Mouse (Mus musculus): Measurements from ENCODE around the gene Med25.

The Med25 gene

DNA sequence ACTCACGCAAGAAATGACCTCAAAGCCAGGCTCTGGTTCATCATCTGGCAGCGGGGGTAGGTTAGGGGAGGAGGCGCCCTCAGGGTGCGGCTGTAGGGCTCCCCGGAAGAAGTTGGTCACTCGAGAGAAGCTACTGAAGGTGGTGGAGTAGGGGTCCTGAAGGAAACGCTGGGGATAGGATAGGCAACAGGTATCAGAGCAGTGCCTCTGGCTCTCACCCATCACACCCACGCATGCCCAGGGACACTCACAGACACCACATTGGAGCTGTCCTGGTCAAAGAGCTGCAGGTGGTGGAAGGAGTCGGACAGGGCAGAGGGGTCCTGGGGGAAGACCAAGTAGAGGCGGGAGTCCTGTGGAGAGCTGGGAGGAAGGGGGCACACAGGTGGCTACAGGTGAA is 47.5 kb downstream of the Med25 start:
- DNase-seq: no peak

DNA sequence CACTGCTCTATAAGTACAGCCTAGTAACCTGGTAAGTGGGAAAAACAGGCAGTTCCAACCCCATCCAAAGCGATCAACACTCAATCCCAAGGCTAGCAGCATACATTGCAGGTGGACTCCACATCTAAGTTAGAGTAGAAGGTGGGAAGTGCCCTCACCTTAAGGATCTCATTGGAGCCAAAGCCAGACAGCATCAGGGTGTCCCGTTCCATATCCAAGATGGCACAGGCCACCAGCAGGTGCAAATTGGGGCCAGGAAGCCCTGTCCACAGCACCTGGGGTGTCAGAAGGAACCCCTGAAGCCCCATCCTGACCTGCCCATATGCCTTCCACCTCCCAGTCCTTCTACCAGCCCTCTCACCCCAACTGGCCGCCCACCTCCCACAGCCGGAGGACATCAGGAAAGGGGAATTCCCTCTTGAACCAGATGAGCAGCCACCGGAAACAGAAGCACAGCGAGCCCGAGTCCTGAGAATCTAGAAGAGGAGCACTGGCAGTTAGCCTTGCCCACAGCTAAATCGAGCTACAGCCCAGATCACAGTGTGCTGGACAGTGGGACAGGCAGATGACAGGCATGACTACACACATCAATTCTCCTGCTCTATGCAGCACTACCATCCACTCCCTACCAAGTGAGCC is 50.6 kb downstream of the Med25 start:
- DNase-seq: no peak

DNA sequence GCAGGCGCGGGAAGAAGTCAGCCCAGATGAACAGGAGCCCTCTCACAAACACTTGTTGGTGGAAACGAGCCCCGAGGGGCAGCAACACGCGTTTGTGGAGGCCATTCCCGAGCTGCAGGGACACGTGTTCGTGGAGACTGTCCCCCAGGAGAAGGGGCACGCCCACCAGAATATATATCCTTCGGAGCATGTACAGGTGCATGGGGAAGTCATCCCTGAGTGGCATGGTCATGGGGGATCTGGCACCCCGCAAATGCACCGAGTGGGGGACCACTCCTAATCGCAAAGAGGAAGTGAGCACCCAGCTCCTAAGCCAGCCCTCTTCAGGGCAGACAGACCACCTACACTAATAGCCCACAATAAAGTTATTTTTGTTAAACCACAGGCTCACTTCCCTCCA is 52.1 kb downstream of the Med25 start:
- no peak for DNase-seq

DNA sequence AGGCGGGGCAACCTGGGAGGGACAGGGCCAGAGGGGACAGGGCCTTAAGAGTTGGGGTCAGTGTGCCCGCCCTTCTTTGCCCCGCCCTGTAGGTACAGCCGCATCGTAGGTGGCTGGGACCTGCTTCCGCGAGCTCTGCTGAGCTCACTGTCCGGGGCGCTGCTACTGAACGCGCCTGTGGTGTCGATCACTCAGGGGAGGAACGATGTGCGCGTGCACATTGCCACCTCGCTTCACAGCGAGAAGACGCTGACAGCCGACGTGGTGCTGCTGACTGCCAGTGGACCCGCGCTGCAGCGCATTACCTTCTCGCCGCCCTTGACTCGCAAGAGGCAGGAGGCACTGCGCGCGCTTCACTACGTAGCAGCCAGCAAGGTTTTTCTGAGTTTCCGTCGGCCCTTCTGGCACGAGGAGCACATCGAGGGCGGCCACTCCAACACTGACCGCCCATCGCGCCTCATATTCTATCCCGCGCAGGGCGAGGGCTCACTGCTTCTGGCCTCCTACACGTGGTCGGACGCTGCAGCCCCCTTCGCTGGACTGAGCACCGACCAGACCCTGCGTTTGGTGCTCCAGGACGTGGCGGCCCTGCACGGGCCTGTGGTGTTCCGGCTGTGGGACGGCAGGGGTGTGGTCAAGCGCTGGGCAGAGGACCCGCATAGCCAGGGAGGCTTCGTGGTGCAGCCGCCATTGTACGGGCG is 52.9 kb downstream of the Med25 start:
- peak; percentile 55 to 69 for DNase-seq

DNA sequence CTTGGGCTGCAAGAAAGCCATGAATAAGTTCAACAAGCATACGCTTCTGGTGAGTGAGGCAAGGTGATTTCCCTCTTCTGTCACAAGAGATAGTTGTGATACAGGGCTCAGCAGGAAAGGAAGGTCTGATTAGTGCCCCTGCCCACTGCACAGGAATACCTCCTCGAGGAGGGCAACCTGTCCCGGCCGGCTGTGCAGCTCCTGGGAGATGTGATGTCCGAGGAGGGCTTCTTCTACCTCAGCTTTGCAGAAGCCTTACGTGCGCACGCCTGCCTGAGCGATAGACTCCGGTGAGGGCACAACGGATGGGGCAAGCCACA is 53.4 kb downstream of the Med25 start:
- DNase-seq: no peak

DNA sequence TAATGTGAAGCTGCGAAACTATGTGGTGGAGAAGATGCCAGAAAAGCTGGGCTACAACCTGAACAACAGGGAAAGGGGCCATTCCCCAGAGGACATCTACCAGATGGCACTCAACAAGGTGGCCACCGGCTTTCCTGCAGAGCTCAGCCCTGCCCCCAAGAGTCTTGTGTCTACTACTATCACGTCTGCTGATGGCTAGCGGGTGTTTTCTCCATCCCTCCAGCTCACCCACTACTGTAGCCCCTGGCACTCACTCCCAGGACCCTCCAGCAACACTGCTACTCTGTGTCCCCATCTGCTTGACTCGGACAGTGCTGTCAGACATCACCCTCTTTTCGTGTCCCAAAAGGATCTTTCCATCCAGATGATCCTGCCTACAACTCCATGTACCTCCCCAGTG is 54.4 kb downstream of the Med25 start:
- no peak for DNase-seq

DNA sequence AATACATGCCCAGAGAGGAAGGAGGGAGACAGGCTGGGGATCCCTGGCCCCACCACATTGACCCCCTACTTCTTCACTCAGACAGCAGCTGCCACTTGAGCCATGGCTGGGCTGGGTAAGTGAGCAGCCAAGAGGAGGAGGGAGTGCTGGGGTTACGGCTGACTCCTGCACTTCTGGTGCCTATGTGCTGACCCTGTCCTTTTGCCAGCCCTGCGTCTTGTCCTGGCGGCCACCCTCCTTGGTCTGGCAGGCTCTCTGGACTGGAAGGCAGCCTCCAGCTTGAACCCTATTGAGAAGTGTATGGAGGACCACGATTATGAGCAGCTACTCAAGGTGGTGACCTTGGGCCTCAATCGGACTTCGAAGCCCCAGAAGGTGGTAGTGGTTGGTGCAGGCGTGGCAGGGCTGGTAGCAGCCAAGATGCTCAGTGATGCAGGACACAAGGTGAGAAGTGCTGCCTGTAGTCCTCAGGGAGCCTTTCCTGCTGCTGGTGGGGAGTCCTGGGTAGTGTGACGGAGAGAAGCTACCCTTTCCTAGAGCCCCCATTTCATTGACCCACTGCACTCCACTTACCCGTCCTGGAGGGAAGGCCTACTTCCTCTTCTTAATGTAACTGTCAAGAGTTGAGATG is 56.0 kb downstream of the Med25 start:
- DNase-seq: no peak

DNA sequence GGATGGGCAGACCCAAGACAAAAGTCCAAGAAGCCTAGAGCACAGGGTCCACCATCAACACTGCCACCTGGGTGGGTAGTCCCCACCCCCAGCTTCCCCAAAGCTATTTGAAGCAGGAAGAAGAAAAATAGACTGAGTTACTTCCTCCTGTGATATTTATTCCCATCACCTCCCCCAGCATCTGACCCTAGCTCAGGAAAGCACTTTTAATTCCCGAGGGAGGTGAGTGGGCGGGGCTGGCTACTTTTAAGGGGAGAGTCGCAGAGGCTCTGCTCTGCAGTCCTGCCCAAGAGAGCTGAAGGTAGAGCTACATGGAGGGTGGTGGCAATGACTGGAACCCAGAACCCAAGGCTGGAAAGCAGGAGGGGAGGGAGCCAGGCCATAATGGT is 56.5 kb downstream of the Med25 start:
- DNase-seq: no peak

DNA sequence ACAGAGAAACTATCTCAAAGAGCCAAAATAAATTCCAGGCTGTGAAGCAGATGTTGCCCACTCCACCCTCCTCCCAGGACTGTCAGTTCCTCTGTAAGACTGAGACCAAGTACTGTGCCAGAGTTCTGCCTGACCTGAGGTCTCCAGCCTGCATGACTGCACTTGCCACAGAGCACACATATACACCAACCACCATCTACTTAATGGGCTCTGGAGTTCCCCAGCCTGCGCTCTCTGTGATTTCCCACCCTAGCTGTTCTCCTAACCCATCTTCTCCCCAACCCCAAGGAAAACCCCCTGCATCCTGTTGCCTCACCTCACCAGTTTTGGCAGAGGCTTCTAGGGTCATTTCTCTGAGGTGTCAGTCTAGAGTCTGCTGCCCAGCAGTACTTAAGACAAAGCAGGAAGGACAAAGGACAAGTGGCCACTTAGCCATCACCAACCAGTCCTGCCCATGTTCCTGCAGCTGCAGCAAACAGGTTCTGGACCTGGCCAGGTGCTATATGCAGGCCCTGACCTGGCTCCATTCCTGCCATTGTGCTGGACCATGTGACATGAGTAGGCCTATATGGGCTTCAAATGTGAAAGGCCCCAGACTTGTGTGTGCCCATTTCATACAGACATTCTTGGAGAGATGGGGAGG is 57.0 kb downstream of the Med25 start:
- DNase-seq: peak in 1 of 2 experiments; percentile 51

DNA sequence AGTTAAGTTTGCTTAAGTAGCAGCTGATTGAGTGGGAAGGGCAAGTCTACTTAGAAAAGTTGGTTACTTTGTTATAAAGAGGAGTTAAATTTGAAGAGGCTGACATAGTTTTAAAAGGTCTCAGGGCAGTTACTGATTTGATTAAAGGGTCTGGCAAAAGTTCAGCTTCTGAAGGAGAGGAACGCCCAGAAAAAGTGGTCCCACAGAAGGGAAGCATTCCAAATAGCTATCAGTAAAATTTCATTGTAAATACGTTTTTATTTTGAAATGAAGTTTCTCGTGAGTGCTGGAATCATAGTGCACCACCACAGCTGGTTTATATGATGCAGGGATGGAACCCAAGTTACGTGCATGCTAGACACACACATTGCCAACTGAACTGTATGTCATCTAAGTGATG is 59.7 kb downstream of the Med25 start:
- no peak for DNase-seq

DNA sequence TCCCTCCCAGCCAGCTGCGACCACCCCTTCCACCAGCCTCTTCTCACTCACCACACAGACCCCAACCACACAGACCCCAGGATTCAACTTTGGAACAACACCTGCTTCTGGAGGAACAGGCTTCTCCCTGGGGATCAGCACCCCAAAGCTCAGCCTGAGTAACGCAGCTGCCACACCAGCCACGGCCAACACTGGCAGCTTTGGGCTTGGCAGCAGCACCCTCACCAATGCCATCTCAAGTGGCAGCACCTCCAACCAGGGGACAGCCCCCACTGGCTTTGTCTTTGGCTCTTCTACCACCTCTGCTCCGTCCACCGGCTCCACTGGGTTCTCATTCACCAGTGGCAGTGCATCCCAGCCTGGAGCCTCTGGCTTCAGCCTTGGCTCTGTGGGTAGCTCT is 63.8 kb downstream of the Med25 start:
- DNase-seq: no peak

DNA sequence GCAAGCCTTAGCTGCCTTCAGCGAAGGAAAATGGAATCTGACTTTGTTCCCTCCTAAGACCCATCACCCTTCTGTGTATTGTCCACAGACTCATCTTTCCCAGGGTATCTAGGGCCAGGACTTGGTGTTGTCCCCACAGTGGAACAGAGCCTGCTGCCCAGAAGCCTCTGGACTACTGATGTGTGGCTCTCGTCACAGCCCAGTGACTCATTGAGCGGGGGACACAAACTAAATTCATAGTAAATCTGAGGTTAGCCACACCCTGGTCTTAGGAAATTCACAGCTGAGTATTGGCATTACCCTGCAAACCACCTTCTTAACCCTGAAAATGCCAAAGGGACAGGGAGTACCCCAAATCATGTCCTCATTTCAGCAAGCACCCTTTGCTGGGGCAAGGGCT is 65.7 kb downstream of the Med25 start:
- no peak for DNase-seq

Measured in lung, postnatal 4 days (tissue).